Mouse (Mus musculus) megakaryocyte progenitor cell, adult 5-6 weeks (primary cell): ENCODE results near the gene Exoc3l2. TPM values are rescaled to one million over a fixed set of nuclear protein-coding genes. Genes with fewer than 3 reads are reported as not detected.

ENCODE experiments used
- ATAC-seq: replicated peaks from 2 replicates; pipeline ENCODE4 v1.8.0; 2016; ENCODE audit warnings: mild to moderate bottlenecking, moderate TSS enrichment, inconsistent platforms; ENCODE audit not compliant: poor library complexity
- total RNA-seq, 2 experiments: library from RNA; stranded (forward) in 1 of 2; stranded (reverse) in 1 of 2; fragments of 157-497, 149-512 nt in 1 of 2; fragments of 200-1000 nt in 1 of 2; gene quantifications; 2 replicates each; pipeline versions ENCODE4 v1.2.3 to v1.2.4; 2015 to 2017

The Exoc3l2 gene
- 0.54 and 0.57 TPM in 2 replicates for total RNA-seq (2015)
- total RNA-seq (2017) = 0.62 and 1.3 TPM in 2 replicates

GRCm38 (mm10) chr7:19462884-19463381 is at the start of gene Exoc3l2:
TSS of gene Exoc3l2 (plus strand) at chr7:19463331.
- no peak for ATAC-seq

GRCm38 (mm10) chr7:19413525-19413924 is 49.6 kb upstream of the Exoc3l2 start:
- no peak for ATAC-seq

DNA sequence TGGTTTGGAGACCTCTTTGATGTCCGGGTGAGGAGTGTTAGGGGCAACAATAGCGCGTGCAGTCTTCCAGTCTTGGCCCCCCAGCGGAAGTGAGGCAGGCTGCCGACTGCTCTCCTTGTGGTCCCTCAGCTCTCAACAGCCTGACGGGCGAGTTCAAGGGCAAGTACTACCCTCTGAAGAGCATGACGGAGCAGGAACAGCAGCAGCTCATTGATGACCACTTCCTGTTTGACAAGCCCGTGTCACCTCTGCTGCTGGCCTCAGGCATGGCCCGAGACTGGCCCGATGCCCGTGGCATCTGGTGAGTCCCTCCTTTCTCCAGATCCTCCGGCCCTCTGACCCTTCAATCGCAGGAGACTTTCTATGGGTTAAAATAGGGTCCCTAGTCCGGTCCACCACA is 46.5 kb upstream of the Exoc3l2 start:
- peak; percentile 21 for ATAC-seq

- ATAC-seq = no peak
These were observed 43.0 kb upstream of the Exoc3l2 start for GRCm38 (mm10) chr7:19420121-19420520.

DNA sequence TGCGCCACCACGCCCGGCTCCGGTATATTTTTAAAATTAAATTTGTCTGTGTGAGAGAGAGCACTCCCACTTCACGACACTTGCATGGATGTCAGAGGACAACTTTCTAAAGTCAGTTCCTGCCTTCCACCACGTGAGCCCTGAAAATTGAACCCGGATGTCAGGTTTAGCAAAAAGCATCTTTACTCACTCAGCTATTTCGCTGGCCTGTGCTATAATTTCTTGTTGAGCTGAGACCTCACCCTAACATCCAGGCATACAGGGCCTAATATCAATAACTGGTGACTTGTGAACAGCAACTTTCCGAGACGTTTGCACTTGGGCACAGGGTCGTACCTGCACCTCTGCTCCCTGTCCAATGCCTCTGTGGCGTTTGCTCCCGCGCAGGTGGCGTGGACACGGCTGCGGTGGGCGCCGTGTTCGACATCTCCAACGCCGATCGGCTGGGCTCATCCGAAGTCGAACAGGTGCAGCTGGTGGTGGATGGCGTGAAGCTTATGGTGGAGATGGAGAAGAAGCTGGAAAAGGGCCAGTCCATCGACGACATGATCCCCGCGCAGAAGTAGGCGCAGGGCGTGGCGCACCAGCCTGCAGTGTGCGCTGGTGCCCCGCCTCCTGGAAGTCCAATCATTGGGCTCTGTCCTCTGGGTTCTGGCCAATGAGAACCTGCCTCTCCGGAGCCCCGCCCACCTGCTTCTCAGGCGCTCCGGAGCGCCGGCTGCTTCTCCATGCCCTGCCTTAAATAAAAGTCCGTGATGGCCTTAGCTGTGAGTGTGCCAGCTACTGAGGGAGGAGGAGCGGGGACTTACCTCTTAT is 42.1 kb upstream of the Exoc3l2 start:
- ATAC-seq = peak; percentile 96

DNA sequence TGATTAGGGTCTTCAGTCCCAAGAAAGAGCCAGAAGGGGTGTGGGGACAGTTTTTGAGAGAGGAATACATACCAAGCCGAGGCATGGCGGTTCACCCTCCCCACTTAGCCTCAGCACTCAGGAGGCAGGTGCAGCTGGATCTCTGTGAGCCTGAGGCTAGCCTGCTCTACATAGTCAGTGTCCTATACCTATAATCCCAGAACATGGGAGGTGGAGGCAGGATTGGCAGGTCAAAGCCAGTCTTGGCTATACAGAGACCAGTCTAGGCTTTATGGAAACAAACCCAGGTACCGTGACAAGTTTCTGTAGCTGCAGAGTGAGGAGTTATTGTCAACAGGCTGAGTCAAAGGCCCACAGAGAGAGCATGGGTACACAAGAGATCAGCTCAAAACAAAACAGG is 40.0 kb upstream of the Exoc3l2 start:
- ATAC-seq = no peak

DNA sequence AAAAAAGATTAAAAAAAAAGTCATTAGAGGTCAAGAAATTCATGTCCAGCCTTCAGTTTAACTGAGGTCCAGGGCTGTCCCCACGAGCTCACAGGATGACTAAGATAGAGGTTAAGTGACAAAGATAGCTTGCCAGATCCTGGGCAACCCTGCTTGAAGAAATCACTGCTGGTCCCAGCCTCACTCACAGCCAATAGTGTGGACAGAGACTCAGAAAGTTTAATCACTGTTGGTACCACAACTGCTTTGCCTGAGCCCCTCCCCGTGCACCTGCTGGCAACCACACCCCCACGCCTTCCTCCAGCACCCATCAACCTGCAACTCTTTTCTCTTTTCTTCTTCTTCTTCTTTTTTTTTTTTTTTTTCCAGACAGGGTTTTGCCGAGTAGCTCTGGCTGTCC is 39.1 kb upstream of the Exoc3l2 start:
- ATAC-seq = no peak

- 0 out of 2 replicates have a peak, but pooled peaks have one; percentile 15 for ATAC-seq
These were observed 36.8 kb upstream of the Exoc3l2 start for GRCm38 (mm10) chr7:19426349-19426748.

DNA sequence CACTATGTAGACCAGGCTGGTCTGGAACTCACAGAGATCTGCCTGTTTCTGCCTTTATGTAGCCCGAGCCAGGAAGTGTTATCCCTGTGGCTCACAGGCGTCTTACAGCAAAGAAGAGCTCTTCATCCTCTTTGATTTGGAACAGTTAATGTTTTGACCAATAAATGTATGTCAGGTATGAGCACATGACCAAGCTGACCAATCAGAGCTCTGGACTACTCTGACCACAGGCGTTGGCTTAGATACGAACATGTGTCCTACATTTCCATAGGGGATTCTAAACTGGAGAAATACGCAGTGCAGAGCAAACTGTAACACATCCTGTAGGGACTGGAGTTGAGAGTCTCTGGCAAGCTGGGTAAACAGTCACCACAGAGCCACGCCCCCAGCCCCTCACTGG is 36.2 kb upstream of the Exoc3l2 start:
- ATAC-seq = no peak

- no peak for ATAC-seq
These were observed 35.0 kb upstream of the Exoc3l2 start for GRCm38 (mm10) chr7:19427999-19428650.

DNA sequence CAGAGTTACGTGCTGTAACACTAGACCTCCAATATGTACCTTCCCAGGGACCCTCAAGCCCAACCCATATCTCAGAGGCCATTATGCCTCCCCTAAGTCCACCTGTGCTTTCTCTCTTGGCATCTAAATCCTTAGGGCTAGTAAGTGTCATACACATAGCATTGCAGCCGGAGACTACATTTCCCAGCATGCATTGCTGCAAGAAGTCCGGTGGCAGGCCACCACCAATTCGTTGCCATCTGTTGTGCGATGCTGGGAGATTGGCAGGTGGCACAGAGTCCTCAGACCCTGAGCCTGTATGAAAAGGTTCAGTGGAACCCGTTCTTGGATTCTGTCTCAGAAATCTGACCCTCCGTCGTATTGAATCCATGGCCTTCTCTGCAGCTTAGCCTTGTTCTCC is 33.4 kb upstream of the Exoc3l2 start:
- no peak for ATAC-seq

- ATAC-seq = no peak
These were observed 32.7 kb upstream of the Exoc3l2 start for GRCm38 (mm10) chr7:19430402-19430801.

DNA sequence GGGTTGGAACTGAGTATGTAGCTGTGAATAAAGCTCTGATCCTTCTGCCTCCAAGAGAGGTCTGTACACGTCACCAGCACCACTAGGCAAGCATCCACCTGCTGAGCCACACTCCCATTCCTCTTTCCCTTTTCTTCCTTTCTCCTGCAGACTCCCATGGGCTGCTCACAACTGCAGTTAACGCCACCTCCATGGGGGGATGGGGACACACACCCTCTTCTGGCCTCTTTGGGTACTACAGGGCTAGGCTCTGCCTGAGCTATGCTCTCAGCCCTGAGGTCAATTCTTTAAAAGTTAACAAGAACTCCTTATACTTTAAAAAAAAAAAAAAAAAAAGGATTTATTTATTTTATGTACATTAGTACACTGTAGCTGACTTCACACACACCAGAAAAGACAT is 30.7 kb upstream of the Exoc3l2 start:
- ATAC-seq = peak; percentile 38; the same call in 1 of the 2 replicates

DNA sequence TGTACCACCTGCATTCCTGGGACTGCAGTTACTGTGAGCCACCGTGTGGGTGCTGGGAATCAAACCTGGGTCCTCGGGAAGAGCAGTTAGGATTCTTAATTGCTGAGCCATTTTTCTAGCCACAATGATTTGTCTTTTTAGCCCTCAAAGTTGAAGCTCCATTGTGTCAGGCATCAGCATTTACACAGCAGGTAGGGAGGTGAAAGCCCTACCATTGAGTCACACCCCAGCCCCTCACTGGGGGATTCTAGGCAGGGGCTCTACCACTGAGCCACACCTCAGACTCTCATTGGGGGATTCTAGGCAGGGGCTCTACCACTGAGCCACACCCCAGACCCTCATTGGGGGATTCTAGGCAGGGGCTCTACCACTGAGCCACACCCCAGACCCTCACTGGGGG is 26.9 kb upstream of the Exoc3l2 start:
- ATAC-seq = no peak

DNA sequence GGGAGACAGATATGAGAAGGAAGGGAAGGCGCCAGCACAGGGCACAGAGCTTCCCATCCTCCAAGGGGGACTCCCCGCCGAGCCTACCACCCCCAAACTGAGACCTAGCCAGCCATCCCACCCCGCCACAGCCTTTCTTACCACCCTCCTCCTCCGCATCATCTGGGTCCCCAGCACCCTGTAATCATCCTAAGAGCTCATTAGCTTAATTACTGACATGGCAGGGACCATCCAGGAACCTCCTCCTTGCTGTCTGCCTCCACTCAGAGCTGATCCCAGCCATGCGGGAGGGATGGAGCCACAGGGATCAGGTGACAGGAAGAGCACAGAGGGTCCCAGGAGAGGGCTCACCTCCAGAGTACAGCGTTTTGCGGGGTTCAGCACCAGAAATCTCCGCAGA is 26.1 kb upstream of the Exoc3l2 start:
- ATAC-seq = no peak

DNA sequence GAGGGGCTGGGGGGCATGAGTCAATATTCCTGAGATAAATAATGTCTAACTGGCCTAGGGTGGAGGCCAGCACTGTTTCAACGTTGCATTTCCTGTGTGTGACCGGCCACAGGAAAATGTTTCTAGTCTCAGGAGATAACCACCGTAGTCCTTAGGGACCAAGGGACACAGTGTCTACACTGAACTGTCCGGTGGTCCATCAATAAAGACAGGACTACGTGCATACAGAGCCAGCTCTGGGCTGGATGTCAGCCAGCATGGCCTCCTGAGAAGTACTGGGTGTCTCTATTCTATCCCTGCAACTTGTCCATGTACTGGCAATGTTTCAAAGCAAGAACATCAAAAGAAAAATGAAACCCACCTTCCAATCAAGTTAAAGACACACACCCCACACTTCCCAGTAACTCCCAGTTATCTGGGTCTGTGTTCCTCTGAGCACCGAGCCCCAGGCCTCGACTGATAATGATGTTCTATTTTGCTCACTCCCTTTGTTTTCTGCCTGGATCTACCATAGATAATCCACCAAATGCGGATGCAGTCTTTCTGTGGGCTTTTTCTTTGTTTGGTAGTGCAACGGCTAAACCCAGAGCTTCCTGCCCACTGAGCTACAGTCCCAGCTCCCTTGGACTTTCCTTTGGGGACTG is 21.6 kb upstream of the Exoc3l2 start:
- ATAC-seq = no peak

DNA sequence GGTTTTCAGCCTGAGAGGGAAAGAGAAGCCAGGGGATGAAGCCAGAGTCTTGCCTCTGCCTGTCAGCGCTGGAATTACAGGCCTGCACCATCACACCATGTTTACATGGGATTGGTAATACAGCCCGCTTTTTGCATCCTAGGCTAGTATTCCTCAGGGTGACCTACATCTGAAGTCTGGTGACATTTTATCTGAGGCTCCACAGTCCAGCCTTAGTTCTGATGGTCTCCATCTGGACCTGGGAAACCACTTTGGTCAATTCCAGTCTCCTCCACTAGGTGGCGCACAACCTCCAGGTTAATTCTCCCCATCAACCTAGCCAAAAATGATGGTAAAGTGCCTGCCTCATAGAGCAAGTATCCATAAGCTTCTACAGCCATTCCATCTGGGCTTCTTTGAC is 19.8 kb upstream of the Exoc3l2 start:
- ATAC-seq = peak; percentile 78

- no peak for ATAC-seq
These were observed 18.3 kb upstream of the Exoc3l2 start for GRCm38 (mm10) chr7:19444801-19445200.

DNA sequence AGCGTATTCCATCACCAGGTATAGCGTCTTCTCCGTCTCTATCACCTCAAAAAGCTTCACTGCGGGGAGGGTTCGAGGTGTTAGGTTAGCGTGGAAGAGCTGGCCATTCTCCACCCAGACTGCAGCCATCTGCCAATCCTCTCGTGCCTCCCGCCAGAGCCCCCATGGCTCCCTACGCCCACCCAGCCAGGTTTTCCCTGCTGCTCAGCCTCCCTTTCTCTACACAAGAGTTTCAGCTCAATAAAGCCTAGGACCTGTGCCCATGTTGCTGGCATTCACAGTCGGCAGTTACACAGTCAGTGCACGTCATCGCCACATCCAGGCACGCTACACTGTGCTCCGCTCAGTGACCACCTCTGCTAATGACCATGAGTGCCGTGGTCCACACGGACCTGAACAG is 15.4 kb upstream of the Exoc3l2 start:
- ATAC-seq = no peak

- no peak for ATAC-seq
These were observed 14.0 kb upstream of the Exoc3l2 start for GRCm38 (mm10) chr7:19449165-19449564.

DNA sequence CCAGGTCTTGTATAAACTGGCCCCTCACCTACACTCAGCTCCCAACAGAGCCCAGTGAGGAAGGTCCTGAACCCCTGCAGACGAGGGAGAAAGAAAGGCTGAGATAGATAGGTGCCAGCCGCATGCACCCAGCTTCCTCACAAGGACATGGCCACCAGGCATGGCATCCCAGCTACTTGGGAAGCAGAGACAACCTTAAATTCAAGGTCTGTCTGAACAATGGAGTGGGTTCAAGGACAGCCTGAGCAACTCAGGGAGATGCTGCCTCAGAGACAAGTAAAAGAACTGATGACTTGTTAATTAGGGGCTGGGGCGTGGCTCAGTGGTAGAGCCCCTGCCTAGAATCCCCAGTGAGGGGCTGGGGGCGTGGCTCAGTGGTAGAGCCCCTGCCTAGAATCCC is 7.9 kb upstream of the Exoc3l2 start:
- no peak for ATAC-seq
